Mouse (Mus musculus) stomach, embryonic 16.5 days (tissue): ENCODE measurements around the gene Ablim2. TPM values are rescaled to one million over a fixed set of nuclear protein-coding genes. Genes with fewer than 3 reads are reported as not detected.

Experiments
- ATAC-seq: fragments of 200-750 bp; cut with Nextera tagmentation; 2 replicates; pipeline ENCODE4 v1.8.0; 2017; ENCODE audit warnings: moderate number of reproducible peaks, moderate TSS enrichment; ENCODE audit not compliant: insufficient read depth, low FRiP score
- H3K27ac ChIP-seq: fragments of 300-500 bp; sonication (generic); 2 replicates; pipeline ENCODE4 v1.5.1; 2014; ENCODE audit warnings: low read length
- H3K27me3 ChIP-seq: fragments of 300-500 bp; sonication (generic); 2 replicates; pipeline ENCODE4 v1.6.1; 2014; ENCODE audit warnings: low read length, control low read depth, mixed read lengths; ENCODE audit not compliant: control insufficient read depth, insufficient read depth
- H3K36me3 ChIP-seq: fragments of 300-500 bp; sonication (generic); 2 replicates; pipeline ENCODE4 v1.6.1; 2014; ENCODE audit warnings: low read length; ENCODE audit not compliant: control insufficient read depth, insufficient read depth
- H3K4me1 ChIP-seq: fragments of 300-500 bp; sonication (generic); 2 replicates; pipeline ENCODE4 v1.6.1; 2014; ENCODE audit warnings: low read length, control low read depth, mixed read lengths; ENCODE audit not compliant: control insufficient read depth, insufficient read depth
- H3K4me2 ChIP-seq: fragments of 300-500 bp; sonication (generic); 2 replicates; pipeline ENCODE4 v1.6.1; 2014; ENCODE audit warnings: low read depth, low read length, mixed read lengths
- H3K4me3 ChIP-seq: fragments of 300-500 bp; sonication (generic); replicated peaks from 2 replicates; pipeline ENCODE4 v1.5.1; 2014; ENCODE audit warnings: mild to moderate bottlenecking, low read length
- H3K9ac ChIP-seq: fragments of 300-500 bp; sonication (generic); 2 replicates; pipeline ENCODE4 v1.6.1; 2014; ENCODE audit warnings: low read length
- H3K9me3 ChIP-seq: fragments of 300-500 bp; sonication (generic); replicated peaks from 2 replicates; pipeline ENCODE4 v1.6.1; 2016; ENCODE audit warnings: low read length, control low read depth; ENCODE audit not compliant: control insufficient read depth
- WGBS: fragments of 180-500 bp; shearing (Covaris S2); extraction: QIAGEN DNeasy Blood & Tissue Kit; methylation state at CpG from one replicate; pipeline ENCODE4 v1.1.7; 2014; 5-methylcytosine and 5-hydroxymethylcytosine counted together
- polyA plus RNA-seq: library from polyadenylated mRNA; unstranded; fragments of >200 nt; fragmentation: Nextera tagmentation; extraction: Ambion mirVana; gene quantifications from 2 replicates; pipeline ENCODE4 v1.2.1, GENCODE M21; 2015

Ablim2 gene
- polyA plus RNA-seq, 1 experiment from 2014 or later: 4.3 TPM

- no peaks in the 10 kb centered on the region for H3K4me1 ChIP-seq
- H3K27me3 ChIP-seq: no peaks in the 10 kb centered on the region
- no peak overlapping the region for H3K4me3 ChIP-seq
- H3K36me3 ChIP-seq: no peaks in the 10 kb centered on the region
- H3K4me2 ChIP-seq: no peak overlapping the region
- H3K27ac ChIP-seq: no peak overlapping the region
- no peaks in the 10 kb centered on the region for H3K9me3 ChIP-seq
- H3K9ac ChIP-seq: no peak overlapping the region
- no peak for ATAC-seq
- WGBS: 58% methylated on average over 14 of the region's 14 CpGs
Measured at GRCm38 (mm10) chr5:35827075-35827474, 69.4 kb downstream of the Ablim2 start.

DNA sequence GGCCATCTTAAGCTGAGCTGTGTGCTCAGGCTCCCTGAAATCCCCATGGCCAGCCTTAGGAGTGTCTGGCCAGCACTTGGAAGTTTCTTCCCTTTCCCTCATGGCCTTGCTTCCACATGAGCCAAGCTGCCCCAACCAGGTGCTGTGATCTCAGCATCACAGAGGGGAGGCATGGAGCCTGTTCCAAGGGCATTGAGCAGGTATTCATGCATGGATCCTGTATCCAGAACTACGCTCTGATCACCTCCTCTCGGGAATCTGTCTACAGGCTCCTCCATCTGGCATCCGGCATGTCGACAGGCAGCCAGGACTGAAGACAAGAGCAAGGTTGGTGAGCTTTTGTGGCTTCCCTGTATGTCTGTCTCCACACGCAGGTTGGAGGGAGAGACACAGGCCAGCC lies 70.2 kb downstream of the Ablim2 start:
- Histone ChIP-seq H3K27me3 (no peaks in the 10 kb centered on the region), H3K27ac (no peak overlapping the region), H3K36me3 (no peaks in the 10 kb centered on the region), H3K9me3 (no peaks in the 10 kb centered on the region), H3K9ac (no peak overlapping the region), H3K4me3 (no peak overlapping the region), H3K4me2 (no peak overlapping the region), H3K4me1 (no peaks in the 10 kb centered on the region)
- 87% methylated on average over 5 of the region's 5 CpGs for WGBS
- ATAC-seq: no peak

- Histone ChIP-seq H3K9me3 (no peaks in the 10 kb centered on the region), H3K27me3 (no peaks in the 10 kb centered on the region), H3K4me2 (no peak overlapping the region), H3K9ac (no peak overlapping the region), H3K27ac (no peak overlapping the region), H3K4me3 (no peak overlapping the region), H3K36me3 (no peaks in the 10 kb centered on the region), H3K4me1 (no peaks in the 10 kb centered on the region)
- WGBS: 76% methylated on average over 3 of the region's 3 CpGs
- no peak for ATAC-seq
Measured at GRCm38 (mm10) chr5:35830101-35830500, 72.4 kb downstream of the Ablim2 start.

DNA sequence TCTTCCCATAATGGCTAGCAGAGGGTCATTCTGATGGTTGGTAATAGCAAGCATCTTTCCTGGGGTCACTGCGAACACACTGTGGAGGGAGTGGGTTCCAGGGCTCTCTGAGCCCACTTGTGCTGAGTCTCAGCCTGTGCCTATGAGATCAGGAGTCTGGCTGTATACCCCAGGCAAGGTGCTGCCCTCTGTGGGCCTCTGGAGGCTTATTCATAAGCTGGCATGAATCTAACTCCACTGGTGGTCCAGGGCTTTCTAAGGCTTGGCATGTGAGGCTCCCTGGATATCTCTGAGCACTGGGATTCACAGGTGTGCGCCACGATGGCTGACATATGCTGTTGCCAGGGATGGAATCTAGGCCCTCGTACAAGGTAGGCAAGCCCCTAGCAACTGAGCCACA lies 76.2 kb downstream of the Ablim2 start:
- ATAC-seq: no peak
- Histone ChIP-seq H3K9ac (no peak overlapping the region), H3K27me3 (no peaks in the 10 kb centered on the region), H3K9me3 (no peaks in the 10 kb centered on the region), H3K4me1 (no peaks in the 10 kb centered on the region), H3K36me3 (no peaks in the 10 kb centered on the region), H3K27ac (no peak overlapping the region), H3K4me3 (no peak overlapping the region), H3K4me2 (no peak overlapping the region)
- WGBS: 79% methylated on average over 4 of the region's 4 CpGs

DNA sequence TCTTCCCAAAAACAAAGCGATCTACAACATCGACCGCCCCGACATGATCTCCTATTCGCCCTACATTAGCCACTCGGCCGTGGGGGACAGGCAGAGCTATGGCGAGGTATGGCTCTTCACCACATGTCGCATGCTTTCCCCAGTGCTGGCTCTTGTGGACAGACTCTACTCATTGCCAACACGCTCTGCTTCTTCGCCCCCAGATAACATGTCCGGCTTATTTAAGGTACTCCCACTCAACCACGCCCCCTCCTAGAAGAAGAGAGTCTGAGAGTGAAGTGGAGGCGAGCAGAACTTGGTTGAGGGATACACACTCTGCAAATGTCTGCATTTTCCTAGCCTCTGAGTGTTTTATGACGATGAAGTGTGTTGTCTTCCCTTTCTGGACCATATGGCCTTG lies 79.3 kb downstream of the Ablim2 start:
- Histone ChIP-seq H3K4me2 (no peak overlapping the region), H3K9ac (no peak overlapping the region), H3K4me1 (no peaks in the 10 kb centered on the region), H3K27ac (no peak overlapping the region), H3K4me3 (no peak overlapping the region), H3K36me3 (no peaks in the 10 kb centered on the region), H3K9me3 (no peaks in the 10 kb centered on the region), H3K27me3 (no peaks in the 10 kb centered on the region)
- no peak for ATAC-seq
- WGBS: 91% methylated on average over 15 of the region's 15 CpGs

DNA sequence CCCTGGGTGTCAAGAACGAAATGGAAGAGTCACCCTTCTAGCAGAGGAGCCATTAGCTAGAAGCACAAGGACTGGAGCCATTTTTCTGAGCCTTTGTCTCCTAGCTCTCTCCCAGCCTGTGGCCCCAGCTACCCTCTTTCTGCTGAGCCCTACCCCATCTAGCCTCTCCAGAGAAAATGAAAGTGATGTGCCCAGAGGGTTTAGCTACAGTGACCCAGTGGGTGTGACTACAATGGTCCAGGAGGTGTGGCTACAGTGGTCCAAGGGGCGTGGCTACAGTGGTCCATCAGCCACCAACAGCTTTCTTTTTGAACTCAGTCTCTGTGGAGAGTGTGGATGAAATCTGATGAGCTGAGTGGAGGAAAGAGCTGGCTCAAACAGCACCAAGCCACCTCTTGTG lies 81.6 kb downstream of the Ablim2 start:
- WGBS: 53% methylated on average over 2 of the region's 2 CpGs
- Histone ChIP-seq H3K4me3 (no peak overlapping the region), H3K27me3 (no peaks in the 10 kb centered on the region), H3K9me3 (no peaks in the 10 kb centered on the region), H3K27ac (no peak overlapping the region), H3K9ac (no peak overlapping the region), H3K4me2 (no peak overlapping the region), H3K36me3 (no peaks in the 10 kb centered on the region), H3K4me1 (no peaks in the 10 kb centered on the region)
- no peak for ATAC-seq

DNA sequence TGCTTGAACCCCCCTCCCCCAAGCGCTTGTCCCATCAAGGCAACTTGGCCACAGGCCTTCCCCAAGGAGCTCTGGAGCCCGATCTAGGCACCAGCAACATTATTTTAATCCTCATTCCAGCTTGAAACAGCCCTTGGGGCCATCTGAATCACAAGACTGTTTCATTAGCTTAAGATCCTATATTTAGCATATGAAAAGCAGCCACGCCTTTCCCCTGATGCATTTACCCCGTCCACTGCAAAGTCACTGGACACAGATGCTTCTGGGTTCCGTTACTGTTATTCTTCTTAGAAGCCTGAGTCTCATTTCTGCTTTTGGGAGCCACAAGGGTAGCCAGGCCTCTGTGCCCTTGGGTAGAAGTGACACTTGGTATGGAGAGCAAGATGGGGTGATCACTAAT lies 93.8 kb downstream of the Ablim2 start:
- no peak for ATAC-seq
- H3K9ac ChIP-seq: no peak overlapping the region
- WGBS: 71% methylated on average over 5 of the region's 5 CpGs
- H3K4me1 ChIP-seq: no peaks in the 10 kb centered on the region
- H3K9me3 ChIP-seq: no peaks in the 10 kb centered on the region
- H3K27me3 ChIP-seq: no peaks in the 10 kb centered on the region
- no peak overlapping the region for H3K4me3 ChIP-seq
- H3K36me3 ChIP-seq: no peaks in the 10 kb centered on the region
- no peak overlapping the region for H3K27ac ChIP-seq
- no peak overlapping the region for H3K4me2 ChIP-seq

GRCm38 (mm10) chr5:35853463-35853862 lies 95.8 kb downstream of the Ablim2 start:
- no peak for ATAC-seq
- Histone ChIP-seq H3K27me3 (no peaks in the 10 kb centered on the region), H3K9ac (no peak overlapping the region), H3K4me2 (no peak overlapping the region), H3K9me3 (no peaks in the 10 kb centered on the region), H3K4me1 (no peaks in the 10 kb centered on the region), H3K36me3 (no peaks in the 10 kb centered on the region), H3K27ac (no peak overlapping the region), H3K4me3 (no peak overlapping the region)
- 93% methylated on average over 4 of the region's 4 CpGs for WGBS

DNA sequence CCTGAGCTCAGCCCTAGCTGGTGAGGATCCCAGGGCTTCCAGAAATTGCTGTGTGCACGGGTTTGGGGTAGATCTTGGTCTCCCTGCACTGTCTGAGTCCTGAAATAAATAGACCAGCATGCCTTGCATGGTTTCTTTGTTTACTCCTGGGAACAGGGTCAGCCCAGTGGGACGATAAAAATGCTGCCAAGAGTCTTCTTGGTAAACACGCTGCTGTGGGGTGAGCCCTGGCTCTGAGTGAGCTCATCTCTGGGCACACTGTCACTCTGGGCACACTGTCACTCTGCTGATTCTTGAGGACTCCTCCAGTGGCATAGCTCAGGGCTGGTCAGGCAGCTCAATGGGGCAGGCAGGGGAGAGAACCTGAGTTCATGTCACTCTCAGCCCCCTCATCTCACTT lies 98.6 kb downstream of the Ablim2 start:
- Histone ChIP-seq H3K27me3 (no peaks in the 10 kb centered on the region), H3K9ac (no peak overlapping the region), H3K9me3 (no peaks in the 10 kb centered on the region), H3K4me2 (no peak overlapping the region), H3K4me3 (no peak overlapping the region), H3K36me3 (no peaks in the 10 kb centered on the region), H3K4me1 (no peaks in the 10 kb centered on the region), H3K27ac (no peak overlapping the region)
- no peak for ATAC-seq
- WGBS: 27% methylated on average over 3 of the region's 3 CpGs

DNA sequence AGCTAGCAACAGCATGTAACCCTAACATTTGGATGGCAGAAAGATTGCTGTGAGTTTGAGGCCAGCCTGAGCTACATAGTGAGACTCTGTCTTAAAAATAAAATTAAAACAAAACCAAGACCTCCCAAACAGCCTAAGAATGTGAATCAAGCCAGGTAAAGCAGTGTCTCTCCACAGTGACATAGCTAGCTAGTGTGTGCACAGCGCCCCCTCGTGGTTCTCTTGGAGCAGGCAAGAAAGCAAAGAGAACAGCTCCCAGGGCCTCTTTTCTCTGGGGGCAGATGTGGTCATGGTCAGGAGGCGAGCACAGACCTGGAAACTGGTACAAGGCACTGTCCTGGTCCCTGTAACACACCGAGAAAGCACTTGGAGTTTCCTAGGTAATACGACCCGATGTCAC lies 100.4 kb downstream of the Ablim2 start:
- Histone ChIP-seq H3K4me1 (no peaks in the 10 kb centered on the region), H3K27me3 (no peaks in the 10 kb centered on the region), H3K36me3 (no peaks in the 10 kb centered on the region), H3K4me2 (no peak overlapping the region), H3K9ac (no peak overlapping the region), H3K9me3 (no peaks in the 10 kb centered on the region), H3K27ac (no peak overlapping the region), H3K4me3 (no peak overlapping the region)
- ATAC-seq: no peak
- WGBS: 17% methylated on average over 6 of the region's 6 CpGs
